Mouse (Mus musculus): ENCODE results near the gene Sgk1. TPM values are rescaled to one million over a fixed set of nuclear protein-coding genes. Genes with fewer than 3 reads are reported as not detected.
A peak's percentile ranks its signal among the peaks of the same experiment; 100 is the strongest.

The Sgk1 gene
- polyA plus RNA-seq, 1 experiment from 2014 or later: 150 TPM

DNA sequence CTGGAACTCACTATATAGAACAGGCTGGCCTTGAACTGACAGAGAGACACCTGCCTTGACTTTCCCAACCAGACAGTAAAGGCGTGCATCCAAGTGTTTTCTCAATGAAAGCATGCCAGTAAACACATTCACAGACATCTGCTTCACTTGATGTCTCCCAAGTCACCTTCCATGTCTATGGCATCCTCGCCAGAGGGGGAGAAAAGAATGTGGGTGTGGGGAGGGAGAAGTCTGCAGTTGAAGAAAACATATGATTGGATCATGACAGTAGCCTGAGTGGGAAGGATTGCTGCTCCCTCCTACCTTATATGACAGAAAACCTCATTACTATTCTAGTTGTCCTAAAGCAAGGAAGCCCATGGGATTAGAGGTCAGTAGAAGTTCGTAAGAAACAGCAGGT is 50.8 kb downstream of the Sgk1 start:
- DNase-seq (ENCODE audit: low spot score) (no peak), ATAC-seq (replicated peaks; ENCODE audit: low FRiP score, low read depth) (no peak)
- Histone ChIP-seq H3K4me1 (replicated peaks; ENCODE audit: insufficient read depth, low read length) (0 out of 2 replicates have a peak, but pooled peaks cover 6% of the 10 kb centered on the region), H3K4me2 (ENCODE audit: low read length) (no peak overlapping the region), H3K9me3 (replicated peaks; ENCODE audit: low read length) (no peaks in the 10 kb centered on the region), H3K9ac (ENCODE audit: low read depth, low read length) (no peak overlapping the region), H3K36me3 (ENCODE audit: insufficient read depth, low read length) (no peaks in the 10 kb centered on the region), H3K27me3 (ENCODE audit: insufficient read depth, low read length) (no peaks in the 10 kb centered on the region), H3K27ac (no peak overlapping the region), H3K4me3 (replicated peaks; ENCODE audit: low read depth, low read length) (no peak overlapping the region)
- WGBS: 87% methylated on average over 3 of the region's 3 CpGs
- no peak for TF ChIP-seq CTCF (IDR thresholded peaks at IDR 0.05; ENCODE audit: low read depth)

DNA sequence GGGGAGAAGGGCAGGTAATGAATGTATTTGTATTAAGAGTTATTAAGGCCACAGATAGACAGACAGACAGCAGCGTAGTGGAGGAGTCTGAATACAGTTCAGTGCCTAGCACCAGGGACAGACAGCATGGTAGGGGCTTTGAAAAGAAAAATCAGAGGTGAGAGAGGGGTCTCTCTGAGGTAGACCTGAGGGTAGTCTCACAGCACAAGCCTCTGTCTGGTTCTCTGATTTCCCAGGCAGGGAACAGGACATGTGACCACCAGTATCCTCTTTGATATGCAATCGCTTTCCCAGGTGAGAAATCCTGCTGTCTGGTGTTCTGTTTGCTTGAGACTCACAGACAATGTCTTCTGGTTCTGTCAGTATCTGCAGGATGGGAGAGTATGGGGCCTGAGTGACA is 52.8 kb downstream of the Sgk1 start:
- DNase-seq (ENCODE audit: low spot score) (no peak), ATAC-seq (replicated peaks; ENCODE audit: low FRiP score, low read depth) (no peak)
- Histone ChIP-seq H3K4me1 (replicated peaks; ENCODE audit: insufficient read depth, low read length) (0 out of 2 replicates have a peak, but pooled peaks cover 6% of the 10 kb centered on the region), H3K9ac (ENCODE audit: low read depth, low read length) (no peak overlapping the region), H3K36me3 (ENCODE audit: insufficient read depth, low read length) (no peaks in the 10 kb centered on the region), H3K9me3 (replicated peaks; ENCODE audit: low read length) (no peaks in the 10 kb centered on the region), H3K27me3 (ENCODE audit: insufficient read depth, low read length) (no peaks in the 10 kb centered on the region), H3K4me2 (ENCODE audit: low read length) (no peak overlapping the region), H3K27ac (no peak overlapping the region), H3K4me3 (replicated peaks; ENCODE audit: low read depth, low read length) (no peak overlapping the region)
- TF ChIP-seq CTCF (IDR thresholded peaks at IDR 0.05; ENCODE audit: low read depth): no peak
- WGBS: 92% methylated on average over 2 of the region's 2 CpGs

DNA sequence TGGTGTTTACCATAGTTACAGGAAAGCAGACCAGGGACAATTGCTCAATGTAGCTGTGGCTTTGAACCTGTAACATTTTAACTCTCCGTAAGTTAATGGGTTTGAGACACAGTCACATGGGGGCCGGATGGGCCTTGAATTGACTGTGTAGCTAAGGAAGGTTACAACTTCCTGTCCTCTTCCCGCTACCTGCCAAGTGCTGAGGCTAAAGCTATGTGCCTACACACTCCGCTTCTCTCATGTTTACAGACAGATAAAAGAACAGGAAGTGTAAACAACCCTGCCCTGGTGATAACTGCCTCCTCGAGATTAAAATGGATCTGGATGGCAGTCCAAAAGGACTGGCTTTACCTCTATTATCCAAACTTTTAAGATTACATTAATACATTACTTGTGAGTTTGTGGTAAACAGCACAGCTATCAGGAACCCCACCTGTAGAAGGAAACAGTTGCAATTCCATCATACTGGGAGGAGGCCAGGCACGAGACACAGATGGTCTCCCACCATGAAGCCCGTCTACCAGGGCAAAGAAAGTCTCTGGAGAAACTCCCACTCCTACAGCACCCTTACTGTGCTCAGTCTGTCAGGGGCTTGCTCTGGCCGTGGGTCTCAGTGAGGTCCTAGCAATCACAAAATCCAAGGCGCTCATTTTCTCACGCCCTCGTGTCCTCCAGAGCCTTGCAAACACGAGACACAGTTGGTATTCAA is 54.7 kb downstream of the Sgk1 start:
- no peak overlapping the region for H3K4me3 ChIP-seq (replicated peaks; ENCODE audit: low read depth, low read length)
- H3K4me2 ChIP-seq (ENCODE audit: low read length): peak overlapping the region; percentile 18; the same call in 1 of the 2 replicates
- no peaks in the 10 kb centered on the region for H3K27me3 ChIP-seq (ENCODE audit: insufficient read depth, low read length)
- no peaks in the 10 kb centered on the region for H3K36me3 ChIP-seq (ENCODE audit: insufficient read depth, low read length)
- H3K9ac ChIP-seq (ENCODE audit: low read depth, low read length): no peak overlapping the region
- ATAC-seq (replicated peaks; ENCODE audit: low FRiP score, low read depth): no peak; the same call in 1 of the 2 replicates
- peak overlapping the region; percentile 44; the same call in 1 of the 2 replicates for H3K27ac ChIP-seq
- TF ChIP-seq CTCF (IDR thresholded peaks at IDR 0.05; ENCODE audit: low read depth): no peak
- WGBS: 31% methylated on average over 12 of the region's 12 CpGs
- no peaks in the 10 kb centered on the region for H3K9me3 ChIP-seq (replicated peaks; ENCODE audit: low read length)
- DNase-seq (ENCODE audit: low spot score): peak; percentile 26
- 0 out of 2 replicates have a peak, but pooled peaks cover 6% of the 10 kb centered on the region for H3K4me1 ChIP-seq (replicated peaks; ENCODE audit: insufficient read depth, low read length)

- peak; percentile 82 for DNase-seq (ENCODE audit: low spot score)
- H3K4me2 ChIP-seq (ENCODE audit: low read length): peak overlapping the region; percentile 18; the same call in 1 of the 2 replicates
- H3K27me3 ChIP-seq (ENCODE audit: insufficient read depth, low read length): no peaks in the 10 kb centered on the region
- H3K4me3 ChIP-seq (replicated peaks; ENCODE audit: low read depth, low read length): no peak overlapping the region
- H3K9ac ChIP-seq (ENCODE audit: low read depth, low read length): no peak overlapping the region
- H3K27ac ChIP-seq: peak overlapping the region; percentile 44; the same call in 1 of the 2 replicates
- no peaks in the 10 kb centered on the region for H3K9me3 ChIP-seq (replicated peaks; ENCODE audit: low read length)
- WGBS: 12% methylated on average over 9 of the region's 9 CpGs
- H3K36me3 ChIP-seq (ENCODE audit: insufficient read depth, low read length): no peaks in the 10 kb centered on the region
- no peak for TF ChIP-seq CTCF (IDR thresholded peaks at IDR 0.05; ENCODE audit: low read depth)
- 0 out of 2 replicates have a peak, but pooled peaks cover 6% of the 10 kb centered on the region for H3K4me1 ChIP-seq (replicated peaks; ENCODE audit: insufficient read depth, low read length)
- ATAC-seq (replicated peaks; ENCODE audit: low FRiP score, low read depth): no peak
Observed at GRCm38 (mm10) chr10:21937222-21937605, 55.2 kb downstream of the Sgk1 start.

DNA sequence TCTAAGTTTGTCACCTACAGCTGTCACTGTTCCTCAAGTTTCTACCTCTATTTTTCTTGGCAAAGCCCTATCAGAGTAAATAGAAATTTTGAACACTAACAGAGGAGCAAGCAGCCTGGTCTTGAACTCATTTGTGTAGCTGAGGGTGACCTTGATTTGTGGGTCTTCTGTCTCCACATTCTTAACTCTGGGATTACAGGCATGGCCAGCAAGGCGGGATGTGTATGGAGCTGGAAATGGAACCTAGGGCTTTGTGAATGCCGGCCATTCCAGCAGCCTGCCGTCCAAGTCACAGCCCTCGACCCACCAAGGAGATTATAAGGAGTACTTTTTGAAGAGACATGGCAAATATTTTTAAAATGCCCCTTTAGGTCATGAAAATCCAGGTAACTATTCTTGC is 56.2 kb downstream of the Sgk1 start:
- H3K9me3 ChIP-seq (replicated peaks; ENCODE audit: low read length): no peaks in the 10 kb centered on the region
- H3K4me1 ChIP-seq (replicated peaks; ENCODE audit: insufficient read depth, low read length): 0 out of 2 replicates have a peak, but pooled peaks cover 6% of the 10 kb centered on the region
- no peaks in the 10 kb centered on the region for H3K27me3 ChIP-seq (ENCODE audit: insufficient read depth, low read length)
- no peaks in the 10 kb centered on the region for H3K36me3 ChIP-seq (ENCODE audit: insufficient read depth, low read length)
- no peak for TF ChIP-seq CTCF (IDR thresholded peaks at IDR 0.05; ENCODE audit: low read depth)
- H3K27ac ChIP-seq: no peak overlapping the region
- no peak overlapping the region for H3K4me2 ChIP-seq (ENCODE audit: low read length)
- no peak for ATAC-seq (replicated peaks; ENCODE audit: low FRiP score, low read depth)
- H3K4me3 ChIP-seq (replicated peaks; ENCODE audit: low read depth, low read length): no peak overlapping the region
- DNase-seq (ENCODE audit: low spot score): no peak
- WGBS: 78% methylated on average over 4 of the region's 4 CpGs
- H3K9ac ChIP-seq (ENCODE audit: low read depth, low read length): no peak overlapping the region

GRCm38 (mm10) chr10:21941235-21941634 is 59.3 kb downstream of the Sgk1 start:
- Histone ChIP-seq H3K9ac (ENCODE audit: low read depth, low read length) (no peak overlapping the region), H3K4me3 (replicated peaks; ENCODE audit: low read depth, low read length) (no peak overlapping the region)

More at GRCm38 (mm10) chr10:21941235-21941634, 59.3 kb downstream of the Sgk1 start:
- DNase-seq (ENCODE audit: low spot score): no peak
- H3K4me2 ChIP-seq (ENCODE audit: low read length): no peak overlapping the region
- no peak for ATAC-seq (replicated peaks; ENCODE audit: low FRiP score, low read depth)
- H3K36me3 ChIP-seq (ENCODE audit: insufficient read depth, low read length): no peaks in the 10 kb centered on the region
- H3K27ac ChIP-seq: no peak overlapping the region
- no peaks in the 10 kb centered on the region for H3K27me3 ChIP-seq (ENCODE audit: insufficient read depth, low read length)
- 85% methylated on average over 3 of the region's 3 CpGs for WGBS
- 0 out of 2 replicates have a peak, but pooled peaks cover 6% of the 10 kb centered on the region for H3K4me1 ChIP-seq (replicated peaks; ENCODE audit: insufficient read depth, low read length)
- no peaks in the 10 kb centered on the region for H3K9me3 ChIP-seq (replicated peaks; ENCODE audit: low read length)
- TF ChIP-seq CTCF (IDR thresholded peaks at IDR 0.05; ENCODE audit: low read depth): no peak

Measured in kidney, postnatal 0 days (tissue).